Mouse (Mus musculus): Measurements from ENCODE around the gene Ddr1. TPM values are rescaled to one million over a fixed set of nuclear protein-coding genes. Genes with fewer than 3 reads are reported as not detected.

Ddr1 gene
- polyA plus RNA-seq, 1 experiment, result 61.6 TPM

DNA sequence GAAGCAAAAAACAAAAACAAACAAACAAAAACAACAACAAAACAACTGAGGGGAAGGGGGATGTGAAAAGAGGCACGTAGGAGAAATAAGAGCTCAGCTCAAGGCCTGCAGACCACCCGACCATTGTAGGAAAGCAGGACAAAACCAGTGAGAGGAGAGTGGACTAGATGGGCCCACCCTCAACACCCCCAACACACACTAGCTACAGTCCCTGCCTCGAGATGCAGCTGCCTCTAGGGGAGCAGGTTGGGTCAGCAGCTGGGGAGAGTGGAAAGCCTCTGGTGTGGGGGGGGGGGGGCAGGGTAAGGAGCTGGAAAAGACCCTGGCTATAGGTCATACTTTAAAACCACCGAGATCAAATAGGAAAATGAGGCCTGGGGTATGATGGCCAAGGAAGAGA is 1.8 kb downstream of the Ddr1 start:
- Histone ChIP-seq H3K36me3 (ENCODE audit: control insufficient read depth, insufficient read depth, low read length, poor library complexity, severe bottlenecking) (no peaks in the 10 kb centered on the region), H3K4me3 (ENCODE audit: low read depth, low read length) (no peak overlapping the region), H3K4me1 (ENCODE audit: control insufficient read depth, insufficient read depth, low read length) (peaks cover 1% of the 10 kb centered on the region), H3K9ac (ENCODE audit: low read depth, poor library complexity, severe bottlenecking) (no peak overlapping the region), H3K27me3 (ENCODE audit: control insufficient read depth, insufficient read depth, low read length, poor library complexity, severe bottlenecking) (no peaks in the 10 kb centered on the region), H3K9me3 (replicated peaks; ENCODE audit: control insufficient read depth, insufficient read depth, low read length, poor library complexity, severe bottlenecking) (no peaks in the 10 kb centered on the region), H3K27ac (ENCODE audit: insufficient read depth, low read length) (no peak overlapping the region)
- TF ChIP-seq EP300 (IDR thresholded peaks at IDR 0.05; ENCODE audit: insufficient read depth, low read depth, low read length) (no peak), POLR2A (IDR thresholded peaks at IDR 0.05; ENCODE audit: insufficient read depth, low read length) (no peak), CTCF (IDR thresholded peaks at IDR 0.05; ENCODE audit: low read depth, low read length) (no peak)

DNA sequence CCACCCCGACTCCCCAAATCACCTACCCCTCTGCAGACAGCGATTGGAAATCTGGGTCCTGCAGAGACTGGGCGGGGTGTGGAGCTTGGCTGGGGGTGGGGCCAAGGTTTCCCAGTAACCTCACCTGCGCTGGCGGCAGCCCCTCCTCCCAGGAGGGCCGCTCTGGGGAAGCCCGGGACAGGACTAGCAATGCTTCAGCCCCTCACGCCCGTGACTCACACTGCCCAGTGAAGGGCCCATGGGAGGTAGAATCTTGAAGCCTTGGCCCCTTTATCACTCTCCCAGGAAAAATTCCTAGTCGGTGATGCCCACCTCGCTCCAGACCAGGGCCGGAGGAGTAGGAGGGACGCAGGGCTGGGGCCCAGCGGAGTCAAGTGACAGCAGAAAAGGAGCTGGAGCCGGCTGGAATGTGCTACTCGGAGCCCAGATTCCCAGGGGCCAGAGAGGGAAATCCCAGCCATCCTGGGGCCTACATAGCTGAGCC is 2.4 kb downstream of the Ddr1 start:
- H3K4me3 ChIP-seq (ENCODE audit: low read depth, low read length), result peak overlapping the region; percentile 55

DNA sequence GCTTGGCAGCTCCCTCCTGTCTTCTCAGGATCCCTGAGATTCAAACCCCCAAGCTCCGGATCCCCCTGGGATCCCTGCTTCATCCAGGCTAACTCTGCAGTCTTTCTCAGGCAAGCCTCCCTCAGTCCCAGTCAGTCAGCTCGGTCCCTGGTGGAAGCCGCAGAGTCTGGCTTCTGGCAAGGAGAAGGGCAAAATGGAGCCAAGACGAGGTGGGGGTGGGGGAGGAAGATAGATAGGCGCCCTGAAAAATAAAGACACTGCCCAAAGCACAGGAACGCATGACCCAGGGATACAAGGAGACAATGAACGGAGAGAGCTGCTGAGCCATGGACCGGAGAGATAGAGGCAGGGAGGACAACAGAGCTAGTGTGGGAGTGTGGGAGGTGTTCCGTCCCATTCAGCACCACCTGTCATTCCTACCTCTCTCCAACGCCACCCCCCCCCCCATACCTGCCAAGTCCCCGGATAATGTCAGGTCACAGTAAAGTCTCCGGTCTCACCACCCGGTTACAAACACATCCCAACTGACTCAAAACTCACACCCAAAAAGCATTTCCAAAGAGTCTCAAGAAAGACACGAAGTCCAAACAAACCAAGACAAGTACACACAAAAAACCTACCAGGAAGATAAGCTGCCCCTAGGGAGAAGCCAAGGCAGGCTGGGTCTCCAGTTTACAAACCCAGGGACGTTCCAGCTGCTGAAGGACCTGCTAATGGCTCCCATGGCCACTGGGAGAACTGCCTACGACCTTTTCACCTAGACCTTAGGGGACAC is 3.0 kb downstream of the Ddr1 start:
- no peaks in the 10 kb centered on the region for H3K36me3 ChIP-seq (ENCODE audit: control insufficient read depth, insufficient read depth, low read length, poor library complexity, severe bottlenecking)
- no peak for TF ChIP-seq CTCF (IDR thresholded peaks at IDR 0.05; ENCODE audit: low read depth, low read length)
- no peak for TF ChIP-seq POLR2A (IDR thresholded peaks at IDR 0.05; ENCODE audit: insufficient read depth, low read length)
- TF ChIP-seq EP300 (IDR thresholded peaks at IDR 0.05; ENCODE audit: insufficient read depth, low read depth, low read length), result no peak
- peak overlapping the region; percentile 61 for H3K4me3 ChIP-seq (ENCODE audit: low read depth, low read length)
- H3K9ac ChIP-seq (ENCODE audit: low read depth, poor library complexity, severe bottlenecking), result peak overlapping the region; percentile 71
- H3K27me3 ChIP-seq (ENCODE audit: control insufficient read depth, insufficient read depth, low read length, poor library complexity, severe bottlenecking), result no peaks in the 10 kb centered on the region
- no peaks in the 10 kb centered on the region for H3K9me3 ChIP-seq (replicated peaks; ENCODE audit: control insufficient read depth, insufficient read depth, low read length, poor library complexity, severe bottlenecking)
- peaks cover 1% of the 10 kb centered on the region for H3K4me1 ChIP-seq (ENCODE audit: control insufficient read depth, insufficient read depth, low read length)
- no peak overlapping the region for H3K27ac ChIP-seq (ENCODE audit: insufficient read depth, low read length)

More for the DNA sequence above, 2.4 kb downstream of the Ddr1 start:
- no peak for TF ChIP-seq EP300 (IDR thresholded peaks at IDR 0.05; ENCODE audit: insufficient read depth, low read depth, low read length)
- TF ChIP-seq POLR2A (IDR thresholded peaks at IDR 0.05; ENCODE audit: insufficient read depth, low read length), result no peak
- no peak for TF ChIP-seq CTCF (IDR thresholded peaks at IDR 0.05; ENCODE audit: low read depth, low read length)
- H3K36me3 ChIP-seq (ENCODE audit: control insufficient read depth, insufficient read depth, low read length, poor library complexity, severe bottlenecking), result no peaks in the 10 kb centered on the region
- H3K4me1 ChIP-seq (ENCODE audit: control insufficient read depth, insufficient read depth, low read length), result peaks cover 1% of the 10 kb centered on the region
- H3K9ac ChIP-seq (ENCODE audit: low read depth, poor library complexity, severe bottlenecking), result no peak overlapping the region
- H3K27ac ChIP-seq (ENCODE audit: insufficient read depth, low read length), result no peak overlapping the region
- no peaks in the 10 kb centered on the region for H3K27me3 ChIP-seq (ENCODE audit: control insufficient read depth, insufficient read depth, low read length, poor library complexity, severe bottlenecking)
- H3K9me3 ChIP-seq (replicated peaks; ENCODE audit: control insufficient read depth, insufficient read depth, low read length, poor library complexity, severe bottlenecking), result no peaks in the 10 kb centered on the region

DNA sequence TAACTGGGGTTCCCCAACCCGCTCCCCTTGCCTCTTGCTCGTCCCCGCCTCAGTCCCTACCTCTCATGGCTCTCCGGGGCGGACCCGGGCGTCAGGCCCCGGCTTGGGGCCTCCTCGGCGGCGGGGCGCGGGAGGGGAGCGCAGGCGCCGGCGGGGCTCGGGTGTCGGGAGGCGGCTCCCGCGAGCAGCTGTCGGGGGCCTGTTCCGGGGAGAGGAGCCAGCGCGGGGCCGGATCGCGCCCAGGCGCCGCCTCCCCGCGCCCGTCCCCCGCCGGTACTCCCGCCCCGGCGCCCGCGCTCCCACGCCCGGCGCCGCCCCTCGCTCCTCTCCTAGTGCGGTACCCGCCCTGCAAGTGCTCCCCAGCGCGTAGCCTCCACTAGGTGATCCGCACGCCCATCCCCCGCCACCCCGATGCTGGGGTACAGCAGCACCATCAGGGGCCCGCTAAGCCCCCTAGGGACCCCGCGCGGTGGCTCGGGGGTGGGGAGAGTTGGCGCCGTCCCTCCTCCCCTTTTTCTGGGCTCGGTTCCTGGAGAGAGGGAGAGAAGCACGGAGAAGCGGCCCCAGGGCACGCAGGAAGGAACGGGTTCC is 4.0 kb downstream of the Ddr1 start:
- no peaks in the 10 kb centered on the region for H3K27me3 ChIP-seq (ENCODE audit: control insufficient read depth, insufficient read depth, low read length, poor library complexity, severe bottlenecking)
- no peaks in the 10 kb centered on the region for H3K36me3 ChIP-seq (ENCODE audit: control insufficient read depth, insufficient read depth, low read length, poor library complexity, severe bottlenecking)
- H3K9me3 ChIP-seq (replicated peaks; ENCODE audit: control insufficient read depth, insufficient read depth, low read length, poor library complexity, severe bottlenecking), result no peaks in the 10 kb centered on the region
- H3K4me3 ChIP-seq (ENCODE audit: low read depth, low read length), result peak overlapping the region; percentile 61
- peaks cover 1% of the 10 kb centered on the region for H3K4me1 ChIP-seq (ENCODE audit: control insufficient read depth, insufficient read depth, low read length)
- TF ChIP-seq EP300 (IDR thresholded peaks at IDR 0.05; ENCODE audit: insufficient read depth, low read depth, low read length) (no peak), POLR2A (IDR thresholded peaks at IDR 0.05; ENCODE audit: insufficient read depth, low read length) (no peak)
- no peak overlapping the region for H3K27ac ChIP-seq (ENCODE audit: insufficient read depth, low read length)
- H3K9ac ChIP-seq (ENCODE audit: low read depth, poor library complexity, severe bottlenecking), result peak overlapping the region; percentile 71

DNA sequence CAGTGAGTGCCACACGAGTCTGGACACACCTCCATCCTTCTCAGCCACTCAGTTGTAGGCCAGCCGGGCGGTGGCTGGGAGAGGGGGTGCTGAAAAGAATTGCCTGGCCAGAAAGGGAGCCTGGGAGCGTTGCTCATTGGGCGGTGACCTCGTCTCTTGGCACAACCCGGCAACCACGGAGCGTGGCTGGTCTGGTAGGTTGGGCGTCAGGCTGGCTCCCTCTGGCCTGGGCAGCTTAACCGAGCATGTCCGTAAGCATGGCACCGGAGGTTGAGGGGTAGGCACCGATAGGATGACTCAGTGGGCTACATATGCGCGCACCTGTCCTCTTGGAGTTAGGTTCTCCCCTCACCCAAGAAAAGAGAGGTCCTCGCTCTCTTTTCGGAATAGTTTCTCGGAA is 4.5 kb downstream of the Ddr1 start:
- Histone ChIP-seq H3K36me3 (ENCODE audit: control insufficient read depth, insufficient read depth, low read length, poor library complexity, severe bottlenecking) (no peaks in the 10 kb centered on the region), H3K27ac (ENCODE audit: insufficient read depth, low read length) (no peak overlapping the region), H3K9me3 (replicated peaks; ENCODE audit: control insufficient read depth, insufficient read depth, low read length, poor library complexity, severe bottlenecking) (no peaks in the 10 kb centered on the region), H3K9ac (ENCODE audit: low read depth, poor library complexity, severe bottlenecking) (peak overlapping the region; percentile 71), H3K4me3 (ENCODE audit: low read depth, low read length) (peak overlapping the region; percentile 61), H3K27me3 (ENCODE audit: control insufficient read depth, insufficient read depth, low read length, poor library complexity, severe bottlenecking) (no peaks in the 10 kb centered on the region), H3K4me1 (ENCODE audit: control insufficient read depth, insufficient read depth, low read length) (peaks cover 1% of the 10 kb centered on the region)
- TF ChIP-seq CTCF (IDR thresholded peaks at IDR 0.05; ENCODE audit: low read depth, low read length) (no peak), POLR2A (IDR thresholded peaks at IDR 0.05; ENCODE audit: insufficient read depth, low read length) (no peak), EP300 (IDR thresholded peaks at IDR 0.05; ENCODE audit: insufficient read depth, low read depth, low read length) (no peak)

DNA sequence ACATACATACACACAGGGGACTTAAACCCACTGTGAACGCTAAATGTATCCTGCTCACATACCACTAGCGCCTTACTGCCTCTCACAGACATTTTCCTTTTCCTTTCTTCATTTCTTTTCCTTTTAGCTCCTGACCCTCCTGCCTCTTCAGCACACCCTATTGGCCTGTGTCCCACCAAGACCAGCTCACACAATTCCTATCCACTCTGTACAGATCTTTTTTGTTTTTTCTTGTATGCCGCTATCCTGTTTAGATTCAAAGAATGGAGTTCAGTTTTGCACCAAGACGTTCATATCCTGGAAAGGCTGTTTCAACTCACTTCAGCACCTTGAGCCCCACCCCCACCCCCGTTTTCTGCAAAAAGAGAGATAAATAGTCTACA is 5.9 kb downstream of the Ddr1 start:
- H3K4me1 ChIP-seq (ENCODE audit: control insufficient read depth, insufficient read depth, low read length), result peaks cover 1% of the 10 kb centered on the region
- H3K9me3 ChIP-seq (replicated peaks; ENCODE audit: control insufficient read depth, insufficient read depth, low read length, poor library complexity, severe bottlenecking), result no peaks in the 10 kb centered on the region
- peak overlapping the region; percentile 77 for H3K27ac ChIP-seq (ENCODE audit: insufficient read depth, low read length)
- no peaks in the 10 kb centered on the region for H3K36me3 ChIP-seq (ENCODE audit: control insufficient read depth, insufficient read depth, low read length, poor library complexity, severe bottlenecking)
- H3K9ac ChIP-seq (ENCODE audit: low read depth, poor library complexity, severe bottlenecking), result no peak overlapping the region
- TF ChIP-seq EP300 (IDR thresholded peaks at IDR 0.05; ENCODE audit: insufficient read depth, low read depth, low read length), result no peak
- no peak for TF ChIP-seq POLR2A (IDR thresholded peaks at IDR 0.05; ENCODE audit: insufficient read depth, low read length)
- no peak for TF ChIP-seq CTCF (IDR thresholded peaks at IDR 0.05; ENCODE audit: low read depth, low read length)
- H3K4me3 ChIP-seq (ENCODE audit: low read depth, low read length), result peak overlapping the region; percentile 9; the same call in 1 of the 2 replicates
- H3K27me3 ChIP-seq (ENCODE audit: control insufficient read depth, insufficient read depth, low read length, poor library complexity, severe bottlenecking), result no peaks in the 10 kb centered on the region

Data from ES-Bruce4 (cell line).